Mouse (Mus musculus) heart, adult 11 months (tissue): ENCODE results near the gene Ntn5.
"Not testable (repeated sequence)": the region's sequence is repeated elsewhere in the genome, so short reads cannot be mapped to it uniquely, and the experiment has no call there.

Experiments
- DNase-seq: peaks from one replicate; pipeline ENCODE4 v3.0.0; 2022

The Ntn5 gene

GRCm38 (mm10) chr7:45660746-45661478, 22.9 kb upstream of the Ntn5 start:
- no peak for DNase-seq

DNA sequence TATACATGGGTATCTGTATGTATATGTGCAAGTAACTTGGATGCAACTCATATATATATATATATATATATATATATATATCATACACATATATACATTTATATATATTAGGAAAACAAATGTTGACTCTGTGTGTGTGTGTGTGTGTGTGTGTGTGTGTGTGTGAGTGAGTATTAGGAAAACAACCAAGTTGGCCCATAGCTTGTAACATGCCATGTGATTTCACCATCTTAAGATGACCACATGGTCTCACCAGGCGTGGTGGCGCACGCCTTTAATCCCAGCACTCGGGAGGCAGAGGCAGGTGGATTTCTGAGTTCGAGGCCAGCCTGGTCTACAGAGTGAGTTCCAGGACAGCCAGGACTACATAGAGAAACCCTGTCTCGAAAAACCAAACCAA, 22.1 kb upstream of the Ntn5 start:
- not testable (repeated sequence) for DNase-seq

- DNase-seq = no peak
Observed at GRCm38 (mm10) chr7:45665303-45666138, 18.3 kb upstream of the Ntn5 start.

GRCm38 (mm10) chr7:45666161-45666560, 17.7 kb upstream of the Ntn5 start, which contains the start of gene Fut2:
Gene Fut2 (minus strand): TSS chr7:45666394.
- DNase-seq = no peak

DNA sequence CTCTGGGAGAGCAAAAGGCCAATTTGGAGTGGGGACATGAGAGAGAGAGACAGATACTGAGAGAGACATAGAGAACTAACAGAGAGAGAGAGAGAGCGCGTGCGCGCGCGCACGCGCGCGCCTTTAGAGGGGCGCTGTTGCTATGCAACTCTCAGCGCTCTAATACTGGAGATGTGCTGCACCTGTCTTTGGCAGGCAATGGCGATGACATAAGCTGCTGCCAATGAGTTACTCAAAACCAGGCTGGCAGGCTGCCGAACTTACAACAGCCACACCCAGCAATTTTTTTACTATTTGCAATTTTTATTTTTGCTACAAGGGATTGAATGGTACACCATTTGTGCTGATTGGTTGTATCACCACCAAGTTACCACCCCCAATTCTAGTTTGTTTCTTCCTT, 16.1 kb upstream of the Ntn5 start:
- no peak for DNase-seq

DNA sequence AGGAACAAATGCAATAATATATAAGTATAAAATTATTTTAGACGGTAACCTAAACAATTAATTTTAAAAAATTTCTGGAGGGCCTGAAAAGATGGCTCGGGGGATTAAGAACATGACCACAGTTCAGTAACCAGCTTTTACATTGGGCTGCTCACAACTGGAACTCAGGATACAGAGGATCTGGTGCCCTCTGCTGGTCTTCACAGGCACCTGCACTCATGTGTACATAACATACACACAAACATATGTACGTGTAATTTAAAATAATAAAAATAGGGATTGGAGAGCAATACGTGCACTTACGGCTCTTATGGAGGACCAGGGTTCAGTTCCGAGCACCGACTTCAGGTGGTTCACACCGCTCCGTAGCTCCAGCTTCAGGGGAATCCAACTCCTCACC, 14.9 kb upstream of the Ntn5 start:
- DNase-seq = no peak

DNA sequence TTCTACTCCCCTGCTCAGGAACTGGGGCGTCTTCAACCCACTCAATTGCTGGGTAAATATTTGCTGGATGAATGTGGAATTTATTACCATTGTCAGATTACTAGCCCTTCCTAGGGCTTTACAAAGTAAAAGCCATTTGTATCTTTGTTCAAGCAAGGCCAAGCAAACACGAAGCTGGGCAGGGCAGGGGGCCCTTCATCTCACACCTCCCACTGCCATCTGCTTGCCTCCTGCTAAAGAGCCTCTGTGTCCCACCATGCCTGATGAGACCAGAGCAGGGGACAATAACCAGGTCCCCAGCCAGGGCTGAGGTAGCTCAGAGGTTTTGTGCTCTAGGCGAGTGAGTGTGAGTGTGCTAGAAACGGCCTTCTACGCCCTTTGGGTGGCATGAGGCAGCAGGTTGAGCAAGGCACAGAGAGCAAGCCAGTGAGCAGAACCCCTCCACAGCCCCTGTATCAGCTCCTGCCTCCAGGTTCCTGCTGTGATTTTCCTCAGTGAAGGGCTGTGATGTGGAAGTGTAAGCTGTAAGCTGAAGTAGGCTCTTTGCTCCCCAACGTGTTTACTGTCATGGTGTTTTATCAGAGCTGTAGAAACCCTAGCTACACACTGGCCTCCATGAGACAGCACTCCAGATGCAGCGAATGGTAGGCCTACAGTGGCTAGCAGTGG, 6.1 kb upstream of the Ntn5 start:
- no peak for DNase-seq

GRCm38 (mm10) chr7:45678513-45678912, 5.3 kb upstream of the Ntn5 start:
- no peak for DNase-seq

DNA sequence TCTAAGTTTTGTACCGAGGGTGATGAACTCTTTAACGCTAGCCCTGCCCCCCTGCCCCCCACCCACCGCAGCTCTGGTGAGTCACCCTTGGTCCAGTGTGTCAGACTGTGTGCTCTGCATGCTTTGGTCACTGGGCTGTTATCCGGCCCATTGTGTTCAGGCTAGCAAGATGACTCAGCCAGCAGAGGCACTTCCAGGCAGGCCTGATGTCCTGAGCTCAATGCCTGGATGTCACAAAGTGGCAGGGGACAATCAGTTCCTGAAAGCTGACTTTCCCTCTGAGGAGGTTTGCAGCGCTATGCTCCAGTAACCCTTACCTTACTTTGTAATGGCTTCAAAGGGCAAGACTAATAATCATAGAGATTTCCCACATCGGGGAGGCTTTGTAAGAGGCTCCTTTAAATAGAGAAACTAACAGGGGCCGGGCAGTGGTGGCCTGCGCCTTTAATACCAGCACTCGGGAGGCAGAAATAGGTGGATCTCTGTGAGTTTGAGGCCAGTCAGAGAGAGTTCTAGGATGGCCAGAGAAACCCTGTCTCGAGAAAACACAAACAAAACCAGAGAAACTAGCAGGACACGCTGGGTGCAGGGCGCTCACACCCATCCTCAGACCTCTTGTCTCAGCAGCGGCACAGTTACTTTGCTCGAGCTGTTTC, 3.7 kb upstream of the Ntn5 start:
- DNase-seq = peak; percentile 98

- peak; percentile 98 for DNase-seq
Observed at GRCm38 (mm10) chr7:45681046-45681736, 2.6 kb upstream of the Ntn5 start.

GRCm38 (mm10) chr7:45682144-45683126, 1.4 kb upstream of the Ntn5 start:
- peak; percentile 98 for DNase-seq

GRCm38 (mm10) chr7:45685811-45686210, 2.0 kb downstream of the Ntn5 start:
- DNase-seq = no peak

- no peak for DNase-seq
Observed at GRCm38 (mm10) chr7:45686841-45687240, 3.0 kb downstream of the Ntn5 start.

GRCm38 (mm10) chr7:45689099-45689498, 5.3 kb downstream of the Ntn5 start:
- no peak for DNase-seq

DNA sequence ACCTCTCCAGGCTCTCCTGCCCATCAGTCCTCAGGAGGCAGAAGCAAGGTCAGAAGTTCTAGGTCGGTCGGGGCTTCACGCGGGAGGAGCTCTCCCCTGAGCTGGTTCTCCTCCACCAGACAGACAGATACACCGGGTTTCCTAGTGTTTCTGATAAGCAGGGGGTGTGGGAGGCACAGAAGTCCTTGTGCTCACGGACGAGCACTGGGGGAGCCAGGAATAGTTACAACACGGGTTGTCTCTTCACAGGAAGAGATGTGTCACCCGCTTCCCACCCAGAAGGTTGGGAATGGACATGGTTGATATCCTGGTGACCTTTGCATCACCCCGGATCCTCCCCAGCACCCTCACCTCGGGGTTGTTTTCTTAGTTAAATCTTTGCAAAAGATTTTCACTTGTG, 6.0 kb downstream of the Ntn5 start:
- DNase-seq = no peak

DNA sequence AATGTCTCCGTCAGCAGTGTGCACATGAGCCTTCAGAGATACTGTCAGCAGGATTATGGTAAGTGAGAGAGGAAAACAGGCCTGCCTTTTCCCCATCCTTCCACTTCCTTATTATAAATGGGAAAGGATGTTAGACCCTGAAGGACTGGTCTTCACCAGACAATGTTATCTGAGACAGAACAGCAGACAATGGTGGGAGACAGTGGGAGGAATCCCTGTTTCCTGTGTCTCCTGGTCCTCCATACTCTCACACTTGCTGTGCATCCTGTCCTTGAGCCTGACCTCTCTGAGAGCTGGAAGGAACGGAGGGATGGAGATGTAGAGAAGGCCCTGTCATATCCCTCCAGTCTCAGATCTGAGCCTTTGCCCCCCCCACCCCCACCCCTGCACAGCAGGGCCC, 8.5 kb downstream of the Ntn5 start:
- DNase-seq = no peak

- DNase-seq = peak; percentile 87
Observed at GRCm38 (mm10) chr7:45693921-45694591, 10.2 kb downstream of the Ntn5 start, which contains the start of gene Sec1. Gene Sec1 (minus strand): TSS chr7:45694402.

- DNase-seq = no peak
Observed at GRCm38 (mm10) chr7:45695098-45695497, 11.3 kb downstream of the Ntn5 start.

GRCm38 (mm10) chr7:45697894-45698293, 14.1 kb downstream of the Ntn5 start:
- DNase-seq = peak; percentile 89

GRCm38 (mm10) chr7:45699523-45700141, 15.8 kb downstream of the Ntn5 start, which contains the start of gene Car11:
Gene Car11 (plus strand): TSS chr7:45699843.
- peak; percentile 95 for DNase-seq
